Mouse (Mus musculus) layer of hippocampus, adult 8-10 months (tissue): ENCODE data around the gene Sesn2. TPM values are rescaled to one million over a fixed set of nuclear protein-coding genes. Genes with fewer than 3 reads are reported as not detected.
"Not testable (repeated sequence)": the region's sequence is repeated elsewhere in the genome, so short reads cannot be mapped to it uniquely, and the experiment has no call there.

Experiments used
- DNase-seq, 2 experiments: peaks; one replicate each; pipeline ENCODE4 v3.0.0; 2022; ENCODE audit warnings: low spot score in 2 of 2
- total RNA-seq, 4 experiments: library from RNA; stranded (reverse); gene quantifications; 2 replicates each; pipeline ENCODE4 v1.2.4; 2022

The Sesn2 gene
- 10 to 100 TPM; 13.1 to 14.5 (median 14.4) TPM for total RNA-seq

DNA sequence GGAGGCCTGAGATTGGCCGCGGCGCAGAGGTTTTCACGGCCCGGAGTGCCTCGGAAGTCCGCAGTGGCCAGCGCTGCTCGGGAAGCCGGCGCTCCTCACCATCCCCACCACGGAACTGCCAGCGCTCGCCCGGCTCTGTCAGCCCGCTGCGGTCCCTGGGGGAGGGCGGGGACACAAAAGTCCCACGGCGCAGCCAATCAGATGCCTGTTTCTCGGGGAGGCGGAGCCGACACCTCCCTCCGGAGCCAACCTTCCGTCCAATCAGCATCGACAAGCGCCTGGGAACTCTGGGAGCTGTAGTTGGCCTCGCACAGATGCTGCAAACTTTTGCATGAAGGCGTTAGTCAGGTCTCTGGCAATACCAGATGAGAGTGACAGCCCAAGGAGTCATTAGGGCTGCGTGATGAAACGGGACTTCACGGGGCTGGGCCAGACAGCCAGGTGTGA is at the start of gene Sesn2:
Gene Sesn2, minus strand, starts transcription at position 150 of the 447 bp plus-strand sequence.
- peak; percentile 96 to 97 for DNase-seq

DNA sequence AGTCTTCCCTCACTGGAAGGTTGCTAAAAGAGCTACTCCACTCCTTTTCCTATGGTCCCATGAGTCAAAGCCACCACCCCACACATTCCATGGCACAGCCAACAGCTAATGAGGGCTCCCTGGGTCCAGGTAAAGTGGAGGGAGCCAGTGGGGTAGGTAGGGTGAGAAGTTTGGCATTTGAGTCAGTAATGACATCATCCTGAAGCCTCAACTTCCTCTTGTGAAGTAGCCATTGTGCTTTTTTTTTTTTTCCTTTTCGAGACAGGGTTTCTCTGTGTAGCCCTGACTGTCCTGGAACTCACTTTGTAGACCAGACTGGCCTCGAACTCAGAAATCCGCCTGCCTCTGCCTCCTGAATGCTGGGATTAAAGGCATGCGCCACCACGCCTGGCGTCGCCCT is 45.2 kb upstream of the Sesn2 start:
- DNase-seq = not testable (repeated sequence)

DNA sequence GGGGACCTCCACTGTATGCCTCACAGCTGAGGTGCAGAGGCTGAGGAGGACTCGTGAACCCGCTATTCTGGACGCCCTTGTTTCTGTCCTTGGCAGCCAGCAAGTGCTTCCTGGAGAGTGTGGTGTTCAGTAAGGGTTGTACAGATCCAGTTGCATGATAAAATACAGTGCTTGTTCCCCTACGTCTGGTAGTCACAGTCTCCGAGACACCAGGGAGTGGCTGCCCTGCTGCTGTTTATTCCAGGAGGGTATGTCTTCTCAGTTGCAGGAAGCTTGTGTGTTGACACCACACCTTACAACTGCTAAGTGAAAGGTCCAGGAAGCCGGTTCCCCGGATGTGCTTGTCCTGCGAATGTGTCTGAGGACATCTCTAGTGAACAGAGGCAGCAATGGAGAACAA is 44.4 kb upstream of the Sesn2 start:
- DNase-seq = no peak

DNA sequence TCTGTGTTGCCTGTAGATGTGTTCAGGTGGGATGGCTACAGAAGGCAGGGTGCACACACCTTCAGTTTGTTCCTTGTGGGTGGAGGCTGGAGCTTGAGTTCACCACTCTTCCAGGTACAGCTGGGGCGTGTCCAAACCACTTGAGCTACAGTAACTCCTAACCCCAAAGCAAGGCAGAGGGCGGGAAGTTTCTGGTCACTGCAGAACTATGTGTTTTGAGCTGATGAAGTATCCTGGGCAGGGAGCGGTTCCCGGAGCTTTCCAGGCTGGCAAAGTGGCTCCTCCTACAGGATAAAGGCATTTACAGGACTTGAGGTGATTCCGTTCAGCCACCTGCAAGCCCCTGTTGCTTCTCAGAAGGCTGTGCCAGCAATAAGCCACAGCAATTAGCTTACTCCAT is 43.9 kb upstream of the Sesn2 start:
- DNase-seq = no peak

DNA sequence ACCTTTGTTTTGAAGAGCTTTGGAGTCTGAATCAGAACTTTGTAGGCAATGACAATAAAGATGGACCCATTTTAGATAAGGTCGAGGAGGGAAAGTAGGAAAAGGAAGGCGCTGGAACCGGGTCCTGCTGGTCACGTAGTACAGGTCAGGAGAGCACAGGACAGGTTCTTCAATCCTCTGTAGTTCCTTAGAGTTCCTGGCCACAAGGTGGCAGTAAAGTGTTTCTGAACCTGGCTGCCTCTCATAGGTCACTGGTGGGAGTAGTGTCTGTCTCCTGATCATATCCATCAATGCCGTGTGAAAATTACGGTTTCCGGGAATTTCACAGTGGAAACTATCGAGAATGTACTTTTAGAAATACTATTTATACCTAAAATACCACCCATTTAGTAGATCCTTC is 35.5 kb upstream of the Sesn2 start:
- peak in 1 of 2 experiments; percentile 57 for DNase-seq

DNA sequence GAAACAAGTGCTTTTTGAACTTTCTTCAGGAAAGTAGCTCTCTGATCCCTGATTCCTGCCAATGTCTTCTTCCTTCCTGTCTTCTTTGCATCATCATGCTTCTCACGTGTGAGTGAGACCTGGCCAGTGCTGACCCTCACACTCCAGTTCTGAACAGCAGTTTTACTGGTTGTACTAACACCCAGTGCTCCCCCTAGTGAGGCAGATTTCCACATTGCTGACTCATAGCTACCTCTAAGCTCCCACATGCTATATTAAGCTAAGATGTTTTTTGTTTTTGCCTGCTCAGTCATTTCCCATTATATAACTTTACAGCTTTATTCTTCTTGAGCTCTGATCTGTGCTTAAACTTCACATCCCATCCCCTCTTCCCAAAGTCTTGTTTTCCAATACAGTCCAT is 32.4 kb upstream of the Sesn2 start:
- peak in 1 of 2 experiments; percentile 24 for DNase-seq

DNA sequence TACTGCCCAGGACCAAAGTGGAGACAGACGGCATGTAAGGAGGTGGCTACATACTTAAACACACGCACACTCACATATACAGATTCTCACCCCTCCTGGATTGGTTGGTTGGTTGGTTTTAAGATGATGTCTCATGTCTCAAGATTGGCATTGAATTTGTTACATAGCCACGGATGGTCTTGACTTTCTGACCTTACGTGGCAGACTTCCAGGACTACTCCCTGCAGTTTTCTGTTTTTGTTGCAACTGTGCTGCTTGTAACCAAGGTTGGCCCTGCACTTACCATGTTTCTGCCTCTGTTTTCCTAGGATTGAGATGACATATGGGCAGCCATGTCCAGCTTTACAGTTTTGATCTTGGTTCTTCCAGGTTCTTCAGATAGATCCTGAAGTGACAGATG is 31.1 kb upstream of the Sesn2 start:
- no peak for DNase-seq

DNA sequence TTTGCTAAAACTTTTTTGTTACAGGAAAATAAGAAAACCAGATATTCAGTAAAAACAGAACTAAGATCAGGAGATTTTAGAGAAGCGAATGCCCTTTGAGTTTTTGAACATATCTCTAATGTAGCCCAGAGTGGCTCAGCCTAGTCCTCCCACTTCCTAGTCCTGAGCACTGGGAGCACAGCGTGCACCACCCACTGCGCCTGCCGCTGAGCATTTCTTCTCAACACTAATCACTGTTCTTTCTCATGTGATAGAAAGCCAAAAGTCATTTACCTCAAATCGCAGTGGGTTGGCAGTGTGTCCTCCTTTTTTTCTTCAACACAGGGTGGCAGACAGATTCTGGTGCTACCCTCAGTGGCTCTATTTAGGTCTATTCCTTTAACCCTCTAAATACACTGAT is 29.2 kb upstream of the Sesn2 start:
- DNase-seq = no peak

DNA sequence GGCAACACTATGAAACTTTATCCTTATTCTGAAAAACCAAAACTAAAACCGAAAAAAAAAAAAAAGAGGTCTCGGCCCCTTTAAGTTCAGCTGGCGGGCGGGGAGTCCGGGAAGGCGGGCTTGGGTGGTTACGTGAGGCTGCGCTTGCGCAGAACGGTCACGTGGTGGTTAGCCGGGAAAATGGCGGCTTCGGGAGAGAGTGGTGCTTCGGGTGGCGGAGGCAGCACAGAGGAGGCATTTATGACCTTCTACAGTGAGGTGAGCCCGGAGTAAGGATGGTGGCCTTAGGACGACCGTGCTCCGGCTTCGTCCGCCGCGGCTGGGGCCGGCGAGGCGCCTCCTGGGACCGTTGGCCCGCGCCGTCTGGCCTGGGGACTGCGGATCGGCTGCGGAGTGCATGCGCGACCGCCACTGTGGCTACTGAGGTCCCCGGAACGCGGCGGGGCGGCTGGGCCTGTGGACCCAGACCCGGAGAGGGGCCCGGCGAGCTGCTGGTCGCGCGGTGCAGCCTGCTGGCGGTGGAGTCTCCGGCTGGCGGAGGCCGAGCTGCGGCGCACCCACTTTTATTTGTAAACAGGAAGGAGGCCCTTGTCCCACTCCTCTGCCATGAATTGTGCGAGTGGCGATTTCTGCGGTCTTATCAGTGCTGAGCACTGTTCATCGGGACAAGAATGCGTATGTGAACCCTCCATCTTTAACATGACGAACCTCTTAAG is 25.3 kb upstream of the Sesn2 start, which contains the start of gene Dnajc8:
Gene Dnajc8, plus strand, starts transcription at position 145 of the 716 bp plus-strand sequence.
- peak; percentile 89 to 93 for DNase-seq

DNA sequence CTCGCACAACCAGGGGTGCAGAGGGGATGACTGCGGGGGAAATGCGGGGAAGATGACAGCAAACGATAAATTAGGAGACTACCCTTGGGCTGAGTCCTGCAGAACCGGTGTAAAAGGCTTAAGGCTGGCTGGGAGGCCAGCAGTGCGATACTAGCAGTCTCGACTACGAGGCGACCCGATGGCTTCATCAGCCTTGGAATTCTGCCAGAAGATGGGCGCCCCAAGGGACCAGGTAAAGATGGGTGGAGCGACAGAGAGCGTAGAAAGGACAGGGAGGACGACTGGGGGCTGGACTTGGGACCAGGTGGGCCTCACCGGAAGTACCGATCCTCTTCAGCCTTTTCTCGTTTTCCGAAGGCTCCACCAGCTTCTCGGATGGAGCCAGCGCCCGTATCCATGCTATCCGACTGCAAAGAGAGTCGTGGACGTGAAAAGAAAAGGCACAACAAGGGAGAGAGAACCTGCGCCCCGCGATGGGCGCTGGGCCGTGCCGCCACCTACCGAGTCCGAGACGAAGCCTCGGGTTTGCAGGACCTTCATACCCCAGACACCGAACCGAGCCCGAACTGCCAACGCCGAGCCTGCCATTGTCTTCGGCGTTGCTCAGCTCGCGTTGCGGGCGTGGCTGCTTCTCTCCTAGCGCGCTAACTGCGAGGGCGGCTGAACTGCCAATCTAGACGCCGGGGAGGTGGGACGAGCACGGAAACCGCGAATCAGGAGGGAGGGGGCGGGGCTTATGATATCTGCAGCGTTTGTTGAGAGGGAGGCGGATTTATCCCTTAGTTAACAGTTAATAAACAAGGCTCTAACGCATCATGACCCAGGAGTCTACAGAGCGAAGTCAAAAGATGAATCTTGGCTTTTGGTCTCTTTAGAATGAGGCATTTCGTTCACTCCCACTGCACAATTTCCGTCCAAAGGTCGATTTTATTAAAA is 22.9 kb upstream of the Sesn2 start, which contains the start of gene Atpif1:
Gene Atpif1, minus strand, starts transcription at position 679 of the 936 bp plus-strand sequence.
- peak; percentile 82 to 85 for DNase-seq

DNA sequence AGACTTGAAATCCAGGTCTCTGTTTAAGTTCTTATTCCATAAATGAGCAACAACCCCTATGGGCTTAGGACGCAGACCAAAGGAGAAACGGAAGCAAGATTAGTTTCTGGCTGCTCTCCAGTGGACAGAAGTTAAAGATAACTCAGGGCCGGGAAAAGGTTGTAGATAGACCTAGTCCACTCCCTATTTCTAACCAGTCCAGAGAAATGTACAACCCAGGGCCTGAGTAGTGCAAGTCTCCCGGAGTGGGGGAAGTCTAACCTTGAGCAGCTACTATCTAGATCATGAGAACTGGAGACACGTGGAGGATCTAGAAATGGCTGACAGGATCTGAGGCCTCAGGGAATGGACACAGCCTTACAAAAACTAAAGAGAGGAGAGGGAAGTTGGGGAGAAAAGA is 22.2 kb upstream of the Sesn2 start:
- no peak for DNase-seq

DNA sequence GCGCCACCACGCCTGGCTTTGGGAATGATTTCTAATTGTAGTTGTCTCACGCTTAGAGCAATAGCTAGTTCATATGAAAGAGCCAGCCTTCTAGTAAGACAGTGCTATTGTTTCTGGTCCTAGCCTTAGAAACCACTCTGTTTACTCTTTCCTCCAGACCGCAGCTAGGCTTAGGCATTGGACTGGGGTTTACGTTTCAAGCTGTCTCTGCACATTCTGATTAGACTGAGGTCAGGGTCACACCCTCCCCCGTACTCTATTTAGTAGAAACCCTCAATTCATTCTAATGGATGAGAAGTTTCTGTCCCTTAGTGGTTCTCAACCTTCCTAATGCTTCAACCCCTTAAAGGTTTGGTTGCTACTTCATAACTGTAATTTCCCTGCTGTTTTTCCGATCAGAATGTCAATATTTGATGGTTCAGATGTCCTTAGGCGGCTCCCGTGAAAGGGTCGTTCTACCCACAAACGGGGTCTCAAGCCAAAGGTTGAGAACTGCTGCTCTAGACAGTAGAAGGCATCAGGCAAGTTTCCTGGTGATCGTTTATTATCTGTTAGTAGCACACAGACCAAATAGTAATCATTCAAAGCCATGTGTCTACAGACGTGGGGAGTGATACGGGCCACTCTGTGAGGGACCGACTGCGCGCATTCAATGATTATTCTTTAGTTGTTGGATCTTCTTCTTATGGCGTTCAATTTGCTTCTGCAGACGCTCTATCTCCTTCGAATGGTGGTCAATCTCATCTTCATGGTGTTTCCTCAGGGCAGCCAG is 19.9 kb upstream of the Sesn2 start:
- no peak for DNase-seq

DNA sequence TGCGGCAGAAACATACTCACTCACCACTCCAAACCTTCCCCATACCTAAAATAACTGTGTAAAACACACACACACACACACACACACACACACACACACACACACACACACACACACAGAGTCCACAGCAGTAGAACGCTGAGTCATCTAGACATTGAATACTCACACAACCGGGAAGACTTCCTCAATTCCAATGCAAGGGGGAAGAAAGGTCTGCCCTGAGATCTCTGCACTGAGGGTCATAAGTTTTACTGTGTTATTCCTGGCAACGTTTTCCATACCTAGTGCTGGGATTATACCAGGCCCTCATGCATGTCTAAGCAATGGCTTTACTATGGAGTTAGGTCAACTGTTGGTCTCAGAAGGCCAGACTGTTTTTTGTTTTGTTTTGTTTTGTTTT is 19.0 kb upstream of the Sesn2 start:
- DNase-seq = no peak

DNA sequence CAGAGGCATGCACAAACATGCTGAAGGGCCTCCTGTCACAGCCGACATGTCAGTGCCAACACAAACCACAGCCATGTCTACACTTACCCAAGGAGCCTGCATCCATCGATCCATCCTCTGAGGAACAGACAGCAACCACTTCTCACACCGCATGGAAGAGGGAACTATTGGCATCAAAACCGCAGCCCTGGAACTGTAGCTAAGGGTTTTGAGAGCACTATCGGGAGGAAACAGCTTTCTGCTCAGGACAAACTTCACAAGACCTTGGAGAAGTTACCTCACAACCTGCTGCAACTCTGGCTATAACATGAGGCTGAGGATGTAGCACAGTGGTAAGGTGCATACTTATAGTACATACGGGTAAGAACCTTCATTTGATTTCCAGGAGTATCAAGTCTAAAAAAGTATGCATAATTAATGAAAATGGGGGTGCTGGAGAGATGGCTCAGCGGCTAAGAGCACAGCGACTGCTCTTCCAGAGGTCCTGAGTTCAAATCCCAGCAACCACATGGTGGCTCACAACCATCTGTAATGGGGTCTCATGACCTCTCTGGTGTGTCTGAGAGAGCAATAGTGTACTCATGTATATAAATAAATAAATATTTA is 17.7 kb upstream of the Sesn2 start:
- no peak for DNase-seq

DNA sequence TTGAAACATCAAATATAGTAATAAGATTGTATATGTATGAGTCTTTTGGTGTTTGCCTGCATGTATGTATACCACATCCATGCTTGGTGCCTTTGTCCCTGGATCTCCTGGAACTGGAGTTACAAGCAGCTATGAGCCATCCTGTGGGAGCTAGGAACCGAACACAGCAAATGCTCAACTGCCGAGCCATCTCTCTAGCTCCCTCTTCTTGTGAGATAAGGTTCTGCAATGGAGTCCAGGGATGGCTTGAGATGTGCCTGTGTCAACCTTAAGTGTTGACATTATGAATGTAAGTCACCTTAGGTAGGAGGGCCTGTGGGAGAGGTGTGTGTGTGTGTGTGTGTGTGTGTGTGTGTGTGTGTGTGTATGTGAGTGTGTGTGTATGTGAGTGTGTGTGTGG is 16.4 kb upstream of the Sesn2 start:
- DNase-seq = no peak

DNA sequence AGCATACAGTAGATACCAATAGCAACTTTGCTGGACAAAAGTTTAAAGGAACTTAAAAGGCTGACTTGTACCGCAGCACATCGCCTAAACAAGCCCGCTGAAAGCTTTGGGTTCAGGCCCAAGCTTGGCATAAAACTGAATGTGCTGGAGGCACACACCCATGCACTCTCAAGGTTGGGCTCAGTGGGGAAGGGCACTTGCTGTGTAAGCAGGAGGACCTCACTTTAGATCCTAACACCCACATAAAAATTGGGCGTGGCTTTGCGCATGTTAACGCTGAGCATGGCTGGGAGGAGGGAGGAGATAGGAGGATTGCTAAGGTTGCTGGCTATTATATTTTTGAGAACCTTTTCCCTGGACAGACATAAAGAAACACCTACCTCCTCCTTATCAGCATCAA is 14.5 kb upstream of the Sesn2 start:
- DNase-seq = no peak

DNA sequence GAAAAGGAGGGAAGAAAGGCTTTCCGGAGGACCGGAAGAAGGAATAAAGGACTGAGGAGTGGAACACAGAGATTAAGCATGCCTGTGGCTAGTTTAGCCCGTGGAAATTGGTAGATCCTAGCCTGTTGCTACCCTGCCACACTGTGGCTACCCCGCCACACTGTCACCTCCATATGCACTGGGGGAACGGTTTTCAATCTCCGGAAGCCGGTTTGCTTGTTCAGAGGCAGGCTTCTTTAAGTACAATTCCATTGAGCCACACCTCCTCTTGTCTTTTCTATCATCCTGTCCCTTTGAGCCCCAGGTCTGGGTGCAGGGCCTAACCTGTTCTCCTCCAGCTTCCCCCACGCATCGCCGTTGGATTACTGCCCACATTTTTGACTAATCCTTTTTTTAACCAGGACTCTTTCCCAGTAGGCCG is 14.0 kb upstream of the Sesn2 start:
- no peak for DNase-seq

DNA sequence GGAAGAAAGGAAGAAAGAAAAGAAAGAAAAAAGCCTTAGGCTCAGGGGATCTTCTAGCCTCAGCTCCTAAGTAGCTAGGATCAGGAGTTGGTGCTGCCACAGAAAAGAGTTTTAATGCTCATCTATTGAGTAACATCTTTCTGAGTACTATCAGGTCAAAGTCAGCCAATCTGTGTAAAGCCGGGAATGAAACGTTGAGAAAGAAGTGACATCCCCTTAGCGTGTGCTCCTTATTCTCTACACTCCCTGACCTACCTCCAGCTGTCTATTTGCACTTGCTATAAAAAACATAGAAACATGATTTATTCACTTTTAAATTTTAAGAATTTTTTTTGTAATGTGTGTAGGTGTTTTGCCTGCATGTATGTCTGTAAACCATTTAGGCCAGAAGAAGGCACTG is 8.9 kb upstream of the Sesn2 start:
- no peak for DNase-seq

DNA sequence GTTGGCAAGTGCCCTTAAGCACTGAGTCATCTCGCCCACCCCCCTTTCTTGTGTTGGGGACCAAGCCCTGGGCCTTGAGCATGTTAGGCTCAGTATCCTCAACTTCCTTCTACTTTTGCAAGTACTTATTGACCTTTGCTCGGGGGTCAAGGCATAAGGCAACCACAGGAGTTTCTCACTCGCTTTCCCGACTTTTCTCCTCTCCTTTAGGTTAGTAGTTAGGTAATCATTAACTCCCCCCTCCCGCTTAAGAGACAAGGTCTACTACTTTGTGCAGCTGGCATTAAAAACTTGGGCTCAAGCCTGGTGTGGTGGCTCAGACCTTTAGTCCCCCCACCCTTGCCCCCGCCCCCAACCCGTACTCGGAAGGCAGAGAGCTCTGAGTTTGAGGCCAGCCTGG is 7.8 kb upstream of the Sesn2 start:
- DNase-seq = no peak

DNA sequence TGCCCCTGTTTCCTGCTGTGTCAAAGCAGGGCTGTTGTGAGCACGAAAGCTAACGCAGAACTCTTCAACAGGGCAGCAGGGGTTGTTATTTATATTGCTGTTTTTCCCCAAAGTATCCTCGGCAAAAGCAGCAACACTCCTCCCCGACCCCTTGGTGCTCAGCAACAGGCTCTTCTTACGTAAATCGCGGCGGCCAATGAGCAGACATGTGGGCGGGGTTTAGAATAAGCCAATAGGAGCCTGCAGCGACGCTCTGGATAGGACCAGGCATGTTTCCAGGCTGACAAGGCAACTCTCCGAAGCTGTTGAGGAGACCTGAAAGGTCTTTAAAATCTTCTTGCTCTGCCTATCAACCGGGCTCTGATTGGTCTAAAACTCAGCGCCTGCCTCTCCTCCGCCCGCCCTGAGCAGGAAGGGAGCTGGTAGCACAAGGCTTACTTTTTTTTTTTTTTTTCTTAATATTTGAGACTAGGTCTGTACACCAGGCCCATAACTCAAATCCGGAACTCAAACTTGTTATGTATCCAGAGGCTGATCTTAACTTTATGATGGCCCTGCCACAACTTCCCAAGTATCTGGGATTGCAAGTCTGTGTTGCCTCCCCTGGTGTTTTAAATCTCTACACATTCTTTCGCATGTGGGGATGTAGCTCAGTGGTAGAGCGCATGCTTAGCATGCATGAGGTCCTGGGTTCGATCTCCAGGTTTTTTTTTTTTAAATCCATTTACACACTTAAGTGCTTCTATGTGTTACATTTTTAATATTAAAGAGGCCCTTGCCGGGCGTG is 5.3 kb upstream of the Sesn2 start:
- DNase-seq = peak; percentile 90 to 91
